Mouse (Mus musculus) forebrain, embryonic 14.5 days (tissue): ENCODE data around the gene Pde4d. TPM values are rescaled to one million over a fixed set of nuclear protein-coding genes. Genes with fewer than 3 reads are reported as not detected.
A peak's percentile ranks its signal among the peaks of the same experiment; 100 is the strongest.

ENCODE experiments used
- ATAC-seq: fragments of 200-750 bp; cut with Nextera tagmentation; 2 replicates; pipeline ENCODE4 v1.8.0; 2017; ENCODE audit warnings: mild to moderate bottlenecking, moderate library complexity
- DNase-seq: peaks from one replicate; pipeline ENCODE4 v3.0.0-alpha.2; 2015; ENCODE audit warnings: low spot score
- H3K27ac ChIP-seq: fragments of 300-500 bp; sonication (generic); 2 replicates; pipeline ENCODE4 v1.5.1; 2014; ENCODE audit warnings: low read depth, mild to moderate bottlenecking, control low read depth, low read length, moderate library complexity
- H3K27me3 ChIP-seq: fragments of 300-500 bp; sonication (generic); replicated peaks from 2 replicates; pipeline ENCODE4 v1.6.1; 2014; ENCODE audit warnings: low read length, control low read depth, mixed read lengths; ENCODE audit not compliant: control insufficient read depth, insufficient read depth
- H3K36me3 ChIP-seq: fragments of 300-500 bp; sonication (generic); 2 replicates; pipeline ENCODE4 v1.6.1; 2014; ENCODE audit warnings: low read length, control low read depth; ENCODE audit not compliant: control insufficient read depth, insufficient read depth
- H3K4me1 ChIP-seq: fragments of 300-500 bp; sonication (generic); 2 replicates; pipeline ENCODE4 v1.6.1; 2014; ENCODE audit warnings: antibody characterized with exemption, low read length, control low read depth; ENCODE audit not compliant: control insufficient read depth, insufficient read depth
- H3K4me2 ChIP-seq: fragments of 300-500 bp; sonication (generic); 2 replicates; pipeline ENCODE4 v1.6.1; 2014; ENCODE audit warnings: mild to moderate bottlenecking, control low read depth, low read length
- H3K4me3 ChIP-seq: fragments of 300-500 bp; sonication (generic); 2 replicates; pipeline ENCODE4 v1.5.1; 2014; ENCODE audit warnings: low read depth, low read length, control low read depth
- H3K9ac ChIP-seq: fragments of 300-500 bp; sonication (generic); 2 replicates; pipeline ENCODE4 v1.6.1; 2014; ENCODE audit warnings: mild to moderate bottlenecking, low read length, control low read depth, moderate library complexity
- H3K9me3 ChIP-seq: fragments of 300-500 bp; sonication (generic); replicated peaks from 2 replicates; pipeline ENCODE4 v1.6.1; 2016; ENCODE audit warnings: low read length, control low read depth, mixed read lengths; ENCODE audit not compliant: control insufficient read depth
- WGBS: fragments of 180-500 bp; shearing (Covaris S2); extraction: QIAGEN DNeasy Blood & Tissue Kit; methylation state at CpG from one replicate; pipeline ENCODE4 v1.1.7; 2014; 5-methylcytosine and 5-hydroxymethylcytosine counted together
- polyA plus RNA-seq: library from polyadenylated mRNA; unstranded; fragments of >200 nt; fragmentation: Nextera tagmentation; extraction: Ambion mirVana; gene quantifications from 2 replicates; pipeline ENCODE4 v1.2.1, GENCODE M21; 2014

Pde4d gene
- polyA plus RNA-seq, 1 experiment from 2014 or later, result 13.7 TPM

GRCm38 (mm10) chr13:109362340-109362739 lies 912.6 kb downstream of the Pde4d start:
- peak; percentile 53 for DNase-seq
- ATAC-seq, result no peak
- no peaks in the 10 kb centered on the region for H3K4me1 ChIP-seq
- no peak overlapping the region for H3K4me3 ChIP-seq
- no peak overlapping the region for H3K27ac ChIP-seq
- H3K9ac ChIP-seq, result no peak overlapping the region
- no peak overlapping the region for H3K4me2 ChIP-seq
- WGBS, result 73% methylated on average over 6 of the region's 6 CpGs
- no peaks in the 10 kb centered on the region for H3K27me3 ChIP-seq
- H3K36me3 ChIP-seq, result no peaks in the 10 kb centered on the region
- H3K9me3 ChIP-seq, result no peaks in the 10 kb centered on the region

GRCm38 (mm10) chr13:109374465-109374864 lies 924.7 kb downstream of the Pde4d start:
- H3K4me1 ChIP-seq, result no peaks in the 10 kb centered on the region
- DNase-seq, result no peak
- no peak for ATAC-seq
- H3K27me3 ChIP-seq, result no peaks in the 10 kb centered on the region
- H3K36me3 ChIP-seq, result no peaks in the 10 kb centered on the region
- no peak overlapping the region for H3K4me3 ChIP-seq
- H3K27ac ChIP-seq, result no peak overlapping the region
- no peak overlapping the region for H3K4me2 ChIP-seq
- H3K9me3 ChIP-seq, result no peaks in the 10 kb centered on the region
- no peak overlapping the region for H3K9ac ChIP-seq
- whole genome bisulfite sequencing, result 91% methylated on average over 5 of the region's 5 CpGs

GRCm38 (mm10) chr13:109376681-109377080 lies 926.9 kb downstream of the Pde4d start:
- Histone ChIP-seq H3K27ac (no peak overlapping the region), H3K9ac (no peak overlapping the region), H3K4me1 (no peaks in the 10 kb centered on the region), H3K4me2 (no peak overlapping the region), H3K36me3 (no peaks in the 10 kb centered on the region), H3K9me3 (no peaks in the 10 kb centered on the region), H3K4me3 (no peak overlapping the region), H3K27me3 (no peaks in the 10 kb centered on the region)
- 35% methylated on average over 1 of the region's 1 CpGs for WGBS
- DNase-seq, result no peak
- no peak for ATAC-seq

DNA sequence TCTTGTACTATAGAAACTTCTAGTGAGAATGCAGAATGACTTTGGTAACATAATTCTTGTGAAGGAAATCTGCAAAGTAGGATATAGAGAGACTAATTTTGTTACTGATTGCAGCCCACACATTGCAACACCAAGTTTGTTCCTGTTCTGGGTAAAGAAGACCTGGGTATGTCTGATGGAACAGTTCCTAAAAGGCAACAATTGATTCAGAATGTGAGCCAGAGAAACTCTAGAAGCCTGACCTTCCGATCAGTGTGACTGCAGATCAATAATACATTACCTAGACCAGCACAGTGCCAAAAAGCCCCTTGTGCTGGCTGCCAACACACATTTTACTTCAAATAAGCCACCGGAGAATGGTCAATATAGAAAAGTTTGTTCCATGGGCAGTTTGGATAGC lies 930.4 kb downstream of the Pde4d start:
- no peak for ATAC-seq
- WGBS, result 90% methylated on average over 2 of the region's 2 CpGs
- H3K4me1 ChIP-seq, result no peaks in the 10 kb centered on the region
- DNase-seq, result no peak
- no peak overlapping the region for H3K27ac ChIP-seq
- no peak overlapping the region for H3K4me3 ChIP-seq
- no peaks in the 10 kb centered on the region for H3K36me3 ChIP-seq
- no peaks in the 10 kb centered on the region for H3K27me3 ChIP-seq
- H3K4me2 ChIP-seq, result no peak overlapping the region
- H3K9me3 ChIP-seq, result no peaks in the 10 kb centered on the region
- H3K9ac ChIP-seq, result no peak overlapping the region

DNA sequence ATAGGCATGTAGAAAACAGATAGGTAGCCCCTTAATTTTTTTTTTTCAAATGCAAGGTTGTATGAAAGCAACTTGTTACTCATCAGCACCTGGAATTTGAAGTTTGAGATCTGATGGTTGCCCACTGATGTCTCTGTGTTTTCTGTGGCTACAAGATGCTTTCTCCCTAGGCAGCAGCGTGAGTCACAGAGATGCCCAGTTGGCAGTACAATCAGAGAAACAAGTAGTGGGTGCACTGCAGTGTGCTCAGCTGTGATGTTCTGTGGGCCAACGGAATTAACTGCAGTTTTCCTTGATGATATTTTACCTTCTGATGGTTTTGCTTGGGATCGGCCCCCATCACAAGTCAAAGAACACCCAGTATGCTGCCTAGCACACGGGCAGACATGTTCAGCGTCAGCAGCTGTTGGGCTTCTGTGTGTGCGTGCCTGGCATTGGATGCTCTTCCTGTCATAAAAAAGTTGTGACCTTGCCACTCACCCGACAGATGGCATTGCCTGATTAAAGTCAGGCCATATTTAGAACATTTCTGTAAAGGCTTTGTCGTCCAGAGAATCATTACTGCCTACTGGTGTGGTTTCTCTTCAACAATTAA lies 939.0 kb downstream of the Pde4d start:
- 85% methylated on average over 8 of the region's 8 CpGs for WGBS
- no peaks in the 10 kb centered on the region for H3K36me3 ChIP-seq
- H3K27ac ChIP-seq, result no peak overlapping the region

GRCm38 (mm10) chr13:109402396-109402795 lies 952.6 kb downstream of the Pde4d start:
- no peaks in the 10 kb centered on the region for H3K36me3 ChIP-seq
- WGBS, result 74% methylated on average over 4 of the region's 4 CpGs
- no peaks in the 10 kb centered on the region for H3K9me3 ChIP-seq
- ATAC-seq, result no peak
- H3K9ac ChIP-seq, result no peak overlapping the region
- H3K4me1 ChIP-seq, result no peaks in the 10 kb centered on the region
- H3K27ac ChIP-seq, result no peak overlapping the region
- no peaks in the 10 kb centered on the region for H3K27me3 ChIP-seq
- no peak for DNase-seq
- H3K4me3 ChIP-seq, result no peak overlapping the region
- H3K4me2 ChIP-seq, result no peak overlapping the region

More for the DNA sequence above, 939.0 kb downstream of the Pde4d start:
- Histone ChIP-seq H3K9ac (no peak overlapping the region), H3K4me2 (no peak overlapping the region), H3K4me3 (no peak overlapping the region), H3K9me3 (no peaks in the 10 kb centered on the region), H3K27me3 (no peaks in the 10 kb centered on the region), H3K4me1 (no peaks in the 10 kb centered on the region)
- ATAC-seq (no peak), DNase-seq (no peak)

DNA sequence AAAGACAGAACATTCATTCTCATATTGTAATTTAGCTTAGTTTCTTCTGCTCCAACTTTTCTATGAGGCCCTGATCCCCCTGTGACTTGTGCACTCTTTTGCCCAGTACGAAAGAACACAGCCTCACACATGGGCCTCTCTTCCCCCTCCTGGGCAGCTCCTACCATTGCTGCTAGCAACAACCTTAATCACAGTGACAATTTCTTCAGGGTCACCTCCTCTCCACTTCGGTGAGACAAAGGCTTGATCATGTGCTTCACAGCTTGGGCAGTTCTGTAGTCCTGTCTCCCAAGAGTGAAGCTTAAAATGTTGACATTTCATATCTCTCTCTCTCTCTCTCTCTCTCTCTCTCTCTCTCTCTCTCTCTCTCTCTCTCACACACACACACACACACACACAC lies 953.2 kb downstream of the Pde4d start:
- DNase-seq (no peak), ATAC-seq (no peak)
- no peaks in the 10 kb centered on the region for H3K4me1 ChIP-seq
- no peaks in the 10 kb centered on the region for H3K27me3 ChIP-seq
- 34% methylated on average over 2 of the region's 2 CpGs for WGBS
- no peak overlapping the region for H3K9ac ChIP-seq
- no peaks in the 10 kb centered on the region for H3K36me3 ChIP-seq
- no peaks in the 10 kb centered on the region for H3K9me3 ChIP-seq
- no peak overlapping the region for H3K4me2 ChIP-seq
- H3K4me3 ChIP-seq, result no peak overlapping the region
- no peak overlapping the region for H3K27ac ChIP-seq

DNA sequence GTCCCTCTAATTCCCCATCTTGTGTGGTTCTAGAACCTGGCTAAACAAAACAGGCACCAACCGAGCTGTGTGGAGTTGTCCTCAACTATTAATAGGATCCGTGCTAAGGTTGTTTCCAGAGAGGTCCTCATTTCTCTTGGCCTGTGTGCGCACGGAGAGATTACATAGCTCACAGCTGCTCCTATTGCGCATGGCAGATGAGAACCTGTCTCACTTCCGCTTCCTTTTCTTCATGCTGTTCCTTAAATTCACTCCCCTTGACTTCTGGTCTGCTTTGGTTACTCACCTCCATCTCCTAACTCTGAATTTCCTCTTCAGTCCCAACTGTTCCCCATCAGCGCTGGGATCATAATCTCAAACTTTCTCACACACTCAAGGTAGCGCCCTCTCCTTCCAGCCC lies 956.6 kb downstream of the Pde4d start:
- ATAC-seq (no peak), DNase-seq (no peak)
- no peaks in the 10 kb centered on the region for H3K36me3 ChIP-seq
- H3K9me3 ChIP-seq, result no peaks in the 10 kb centered on the region
- H3K4me3 ChIP-seq, result no peak overlapping the region
- no peaks in the 10 kb centered on the region for H3K4me1 ChIP-seq
- no peak overlapping the region for H3K9ac ChIP-seq
- H3K27ac ChIP-seq, result no peak overlapping the region
- 94% methylated on average over 8 of the region's 8 CpGs for WGBS
- no peak overlapping the region for H3K4me2 ChIP-seq
- no peaks in the 10 kb centered on the region for H3K27me3 ChIP-seq

- DNase-seq (no peak), ATAC-seq (no peak)
- H3K36me3 ChIP-seq, result no peaks in the 10 kb centered on the region
- no peaks in the 10 kb centered on the region for H3K4me1 ChIP-seq
- no peak overlapping the region for H3K4me2 ChIP-seq
- WGBS, result 42% methylated on average over 3 of the region's 3 CpGs
- H3K9me3 ChIP-seq, result no peaks in the 10 kb centered on the region
- H3K27ac ChIP-seq, result no peak overlapping the region
- no peak overlapping the region for H3K9ac ChIP-seq
- H3K4me3 ChIP-seq, result no peak overlapping the region
- no peaks in the 10 kb centered on the region for H3K27me3 ChIP-seq
Measured at GRCm38 (mm10) chr13:109407371-109407770, 957.6 kb downstream of the Pde4d start.
